Mouse (Mus musculus) lung, postnatal 0 days (tissue): ENCODE results near the gene Bax. TPM values are rescaled to one million over a fixed set of nuclear protein-coding genes. Genes with fewer than 3 reads are reported as not detected.

Source experiments
- ATAC-seq: fragments of 200-750 bp; cut with Nextera tagmentation; 2 replicates; pipeline ENCODE4 v1.8.0; 2017; ENCODE audit warnings: moderate library complexity
- DNase-seq: peaks from one replicate; pipeline ENCODE4 v3.0.0-alpha.2; 2016; ENCODE audit warnings: low spot score
- H3K27ac ChIP-seq: fragments of 300-500 bp; sonication (generic); 2 replicates; pipeline ENCODE4 v1.5.1; 2014; ENCODE audit warnings: antibody characterized with exemption, mild to moderate bottlenecking, low read length, mixed read lengths
- H3K27me3 ChIP-seq: fragments of 300-500 bp; sonication (generic); replicated peaks from 2 replicates; pipeline ENCODE4 v1.6.1; 2014; ENCODE audit warnings: low read length, mixed read lengths; ENCODE audit not compliant: insufficient read depth
- H3K36me3 ChIP-seq: fragments of 300-500 bp; sonication (generic); 2 replicates; pipeline ENCODE4 v1.6.1; 2014; ENCODE audit warnings: low read length, mixed read lengths; ENCODE audit not compliant: insufficient read depth
- H3K4me1 ChIP-seq: fragments of 300-500 bp; sonication (generic); 2 replicates; pipeline ENCODE4 v1.6.1; 2014; ENCODE audit warnings: antibody characterized with exemption, low read depth, low read length, mixed read lengths; ENCODE audit not compliant: insufficient read depth
- H3K4me2 ChIP-seq: fragments of 300-500 bp; sonication (generic); replicated peaks from 2 replicates; pipeline ENCODE4 v1.6.1; 2014; ENCODE audit warnings: low read depth, mild to moderate bottlenecking, low read length, moderate library complexity, mixed read lengths
- H3K4me3 ChIP-seq: fragments of 300-500 bp; sonication (generic); 2 replicates; pipeline ENCODE4 v1.5.1; 2014; ENCODE audit warnings: low read depth, low read length
- H3K9ac ChIP-seq: fragments of 300-500 bp; sonication (generic); replicated peaks from 2 replicates; pipeline ENCODE4 v1.6.1; 2014; ENCODE audit warnings: low read depth, mild to moderate bottlenecking
- H3K9me3 ChIP-seq: fragments of 300-500 bp; sonication (generic); 2 replicates; pipeline ENCODE4 v1.6.1; 2016; ENCODE audit warnings: low read length, mixed read lengths
- CTCF ChIP-seq: IDR thresholded peaks from 2 replicates; pipeline ENCODE4 v1.5.1; 2016; ENCODE audit warnings: antibody characterized with exemption, mild to moderate bottlenecking
- EP300 ChIP-seq: IDR thresholded peaks from 2 replicates; pipeline ENCODE4 v1.6.1; 2016; ENCODE audit warnings: antibody characterized with exemption, mild to moderate bottlenecking, control low read depth
- WGBS: fragments of 180-500 bp; shearing (Covaris S2); extraction: QIAGEN DNeasy Blood & Tissue Kit; methylation state at CpG from one replicate; pipeline ENCODE4 v1.1.7; 2014; 5-methylcytosine and 5-hydroxymethylcytosine counted together
- polyA plus RNA-seq: library from polyadenylated mRNA; unstranded; fragments of >200 nt; fragmentation: Nextera tagmentation; extraction: Ambion mirVana; gene quantifications from 2 replicates; pipeline ENCODE4 v1.2.1, GENCODE M21; 2015

Bax gene
- polyA plus RNA-seq, 1 experiment from 2014 or later = 155 TPM

- ATAC-seq = no peak
- peaks cover 27% of the 10 kb centered on the region for H3K27me3 ChIP-seq
Observed at GRCm38 (mm10) chr7:45417962-45418492, 48.7 kb downstream of the Bax start.

GRCm38 (mm10) chr7:45415636-45416035 lies 51.1 kb downstream of the Bax start:
- ATAC-seq (peak; percentile 31), DNase-seq (peak; percentile 46)
- 13% methylated on average over 33 of the region's 37 CpGs for WGBS
- peak overlapping the region; percentile 47 for H3K4me2 ChIP-seq
- peaks cover 27% of the 10 kb centered on the region for H3K27me3 ChIP-seq
- H3K4me1 ChIP-seq = no peaks in the 10 kb centered on the region; the same call in 1 of the 2 replicates
- no peaks in the 10 kb centered on the region for H3K36me3 ChIP-seq
- no peak for TF ChIP-seq CTCF
- no peak for TF ChIP-seq EP300
- H3K9ac ChIP-seq = no peak overlapping the region
- no peaks in the 10 kb centered on the region for H3K9me3 ChIP-seq
- H3K27ac ChIP-seq = no peak overlapping the region; the same call in 1 of the 2 replicates
- peak overlapping the region; percentile 14; the same call in 1 of the 2 replicates for H3K4me3 ChIP-seq

More at GRCm38 (mm10) chr7:45417962-45418492, 48.7 kb downstream of the Bax start:
- Histone ChIP-seq H3K9ac (no peak overlapping the region; the same call in 1 of the 2 replicates), H3K4me2 (no peak overlapping the region), H3K4me3 (no peak overlapping the region), H3K36me3 (0 out of 2 replicates have a peak, but pooled peaks cover 5% of the 10 kb centered on the region), H3K27ac (no peak overlapping the region), H3K9me3 (no peaks in the 10 kb centered on the region), H3K4me1 (no peaks in the 10 kb centered on the region; the same call in 1 of the 2 replicates)
- DNase-seq = peak; percentile 33
- 11% methylated on average over 13 of the region's 13 CpGs for WGBS
- TF ChIP-seq CTCF (no peak), EP300 (no peak)

GRCm38 (mm10) chr7:45414740-45415224 lies 51.9 kb downstream of the Bax start:
- Histone ChIP-seq H3K4me2 (peak overlapping the region; percentile 91), H3K27ac (no peak overlapping the region), H3K36me3 (no peaks in the 10 kb centered on the region), H3K4me1 (no peaks in the 10 kb centered on the region; the same call in 1 of the 2 replicates), H3K27me3 (peaks cover 27% of the 10 kb centered on the region), H3K9ac (no peak overlapping the region), H3K4me3 (no peak overlapping the region), H3K9me3 (no peaks in the 10 kb centered on the region)
- WGBS = 41% methylated on average over 12 of the region's 12 CpGs
- TF ChIP-seq EP300 = no peak
- TF ChIP-seq CTCF = no peak
- ATAC-seq (no peak), DNase-seq (no peak)

GRCm38 (mm10) chr7:45413864-45414739 lies 52.6 kb downstream of the Bax start:
- Histone ChIP-seq H3K27me3 (peaks cover 32% of the 10 kb centered on the region), H3K9ac (peak overlapping the region; percentile 29; the same call in 1 of the 2 replicates), H3K9me3 (no peaks in the 10 kb centered on the region), H3K4me2 (peak overlapping the region; percentile 91), H3K36me3 (no peaks in the 10 kb centered on the region), H3K4me3 (peak overlapping the region; percentile 45), H3K27ac (peak overlapping the region; percentile 47; the same call in 1 of the 2 replicates), H3K4me1 (no peaks in the 10 kb centered on the region; the same call in 1 of the 2 replicates)
- TF ChIP-seq CTCF = no peak
- no peak for TF ChIP-seq EP300
- 5% methylated on average over 27 of the region's 27 CpGs for WGBS
- ATAC-seq (peak; percentile 72), DNase-seq (peak; percentile 53)

- peak; percentile 58 for ATAC-seq
- TF ChIP-seq EP300 (no peak), CTCF (no peak)
- Histone ChIP-seq H3K4me2 (peak within 1 kb of the TSS; percentile 91), H3K4me1 (no peaks in the 10 kb centered on the region; the same call in 1 of the 2 replicates), H3K4me3 (peak within 1 kb of the TSS; percentile 45), H3K9ac (peak within 1 kb of the TSS; percentile 29; the same call in 1 of the 2 replicates), H3K9me3 (no peaks in the 10 kb centered on the region), H3K36me3 (no peaks in the 10 kb centered on the region), H3K27ac (peak within 1 kb of the TSS; percentile 47; the same call in 1 of the 2 replicates), H3K27me3 (peaks cover 39% of the 10 kb centered on the region)
- DNase-seq = peak; percentile 58
- WGBS = 4% methylated on average over 26 of the region's 45 CpGs
Observed at GRCm38 (mm10) chr7:45413113-45413863, 53.4 kb downstream of the Bax start, which contains the start of gene Ntf5. Gene Ntf5 (plus strand): TSS chr7:45413695.
